Mouse (Mus musculus) spleen, postnatal 14 days (tissue): Measurements from ENCODE around the gene Zfp57.

ENCODE experiments used
- DNase-seq, 2 experiments: peaks; one replicate each; pipeline ENCODE4 v3.0.0; 2021 to 2022; ENCODE audit warnings: low spot score in 2 of 2

Zfp57 gene

GRCm38 (mm10) chr17:37045611-37046311, 44.8 kb downstream of the Zfp57 start, which contains the start of gene Gabbr1:
Gene Gabbr1, plus strand, starts transcription at chr17:37045966.
- peak in 1 of 2 experiments; percentile 15 for DNase-seq

- no peak for DNase-seq
Observed at GRCm38 (mm10) chr17:37046312-37047112, 45.5 kb downstream of the Zfp57 start.

- no peak for DNase-seq
Observed at GRCm38 (mm10) chr17:37047332-37047976, 46.5 kb downstream of the Zfp57 start.

- DNase-seq, result no peak
Observed at GRCm38 (mm10) chr17:37047981-37048380, 47.0 kb downstream of the Zfp57 start.

- DNase-seq, result no peak
Observed at GRCm38 (mm10) chr17:37048383-37048782, 47.4 kb downstream of the Zfp57 start.

GRCm38 (mm10) chr17:37049570-37050310, 48.8 kb downstream of the Zfp57 start:
- no peak for DNase-seq

GRCm38 (mm10) chr17:37050399-37050798, 49.4 kb downstream of the Zfp57 start:
- DNase-seq, result no peak

- DNase-seq, result no peak
Observed at GRCm38 (mm10) chr17:37050876-37051275, 49.9 kb downstream of the Zfp57 start.

GRCm38 (mm10) chr17:37051745-37052144, 50.8 kb downstream of the Zfp57 start:
- no peak for DNase-seq

- no peak for DNase-seq
Observed at GRCm38 (mm10) chr17:37056957-37057356, 56.0 kb downstream of the Zfp57 start.
